Mouse (Mus musculus): ENCODE measurements around the gene Cbx2. TPM values are rescaled to one million over a fixed set of nuclear protein-coding genes. Genes with fewer than 3 reads are reported as not detected.
A peak's percentile ranks its signal among the peaks of the same experiment; 100 is the strongest.

The Cbx2 gene
- total and polyA plus RNA-seq, 3 experiments, result 0.11 TPM; not detected in 2

GRCm38 (mm10) chr11:119050361-119050760 is 27.6 kb downstream of the Cbx2 start:
- Histone ChIP-seq H3K27me3 (ENCODE audit: insufficient read depth, low read length) (no peaks in the 10 kb centered on the region), H3K4me1 (ENCODE audit: insufficient read depth, low read depth, low read length) (no peaks in the 10 kb centered on the region), H3K9me3 (replicated peaks) (peaks cover 94% of the 10 kb centered on the region), H3K36me3 (replicated peaks) (no peaks in the 10 kb centered on the region), H3K4me3 (ENCODE audit: low read depth, low read length) (no peak overlapping the region)
- DNase-seq (ENCODE audit: low spot score) (no peak), ATAC-seq (ENCODE audit: extremely low read depth, insufficient number of reproducible peaks, low FRiP score, poor library complexity, severe bottlenecking) (no peak)
- TF ChIP-seq GATA1 (IDR thresholded peaks at IDR 0.05; ENCODE audit: borderline replicate concordance, low read length), result no peak
- no peak for TF ChIP-seq TAL1 (conservative IDR thresholded peaks at IDR 0.05; ENCODE audit: low read depth, low read length)
- TF ChIP-seq GATA2 (IDR thresholded peaks at IDR 0.05; ENCODE audit: borderline replicate concordance, low read depth, low read length), result no peak
- no peak for TF ChIP-seq POLR2AphosphoS5 (IDR thresholded peaks at IDR 0.05; ENCODE audit: insufficient replicate concordance, low read depth, low read length)
- TF ChIP-seq CTCF (IDR thresholded peaks at IDR 0.05; ENCODE audit: low read depth, low read length), result no peak

- TF ChIP-seq GATA1 (IDR thresholded peaks at IDR 0.05; ENCODE audit: borderline replicate concordance, low read length), result no peak
- TF ChIP-seq TAL1 (conservative IDR thresholded peaks at IDR 0.05; ENCODE audit: low read depth, low read length), result no peak
- no peak for TF ChIP-seq CTCF (IDR thresholded peaks at IDR 0.05; ENCODE audit: low read depth, low read length)
- TF ChIP-seq GATA2 (IDR thresholded peaks at IDR 0.05; ENCODE audit: borderline replicate concordance, low read depth, low read length), result no peak
- no peak for TF ChIP-seq POLR2AphosphoS5 (IDR thresholded peaks at IDR 0.05; ENCODE audit: insufficient replicate concordance, low read depth, low read length)
Measured at GRCm38 (mm10) chr11:119051426-119051825, 28.7 kb downstream of the Cbx2 start.

GRCm38 (mm10) chr11:119051927-119052660 is 29.3 kb downstream of the Cbx2 start:
- Histone ChIP-seq H3K27me3 (ENCODE audit: insufficient read depth, low read length) (no peaks in the 10 kb centered on the region), H3K4me1 (ENCODE audit: insufficient read depth, low read depth, low read length) (no peaks in the 10 kb centered on the region), H3K9me3 (replicated peaks) (peaks cover 94% of the 10 kb centered on the region), H3K4me3 (ENCODE audit: low read depth, low read length) (peak overlapping the region; percentile 27; the same call in 1 of the 2 replicates), H3K36me3 (replicated peaks) (no peaks in the 10 kb centered on the region)
- ATAC-seq (ENCODE audit: extremely low read depth, insufficient number of reproducible peaks, low FRiP score, poor library complexity, severe bottlenecking) (no peak), DNase-seq (ENCODE audit: low spot score) (no peak)
- TF ChIP-seq TAL1 (conservative IDR thresholded peaks at IDR 0.05; ENCODE audit: low read depth, low read length), result no peak
- TF ChIP-seq CTCF (IDR thresholded peaks at IDR 0.05; ENCODE audit: low read depth, low read length), result no peak
- TF ChIP-seq GATA2 (IDR thresholded peaks at IDR 0.05; ENCODE audit: borderline replicate concordance, low read depth, low read length), result no peak

More at GRCm38 (mm10) chr11:119051426-119051825, 28.7 kb downstream of the Cbx2 start:
- no peak overlapping the region for H3K4me3 ChIP-seq (ENCODE audit: low read depth, low read length)
- DNase-seq (ENCODE audit: low spot score), result no peak
- no peak for ATAC-seq (ENCODE audit: extremely low read depth, insufficient number of reproducible peaks, low FRiP score, poor library complexity, severe bottlenecking)
- no peaks in the 10 kb centered on the region for H3K4me1 ChIP-seq (ENCODE audit: insufficient read depth, low read depth, low read length)
- H3K9me3 ChIP-seq (replicated peaks), result peaks cover 94% of the 10 kb centered on the region
- no peaks in the 10 kb centered on the region for H3K27me3 ChIP-seq (ENCODE audit: insufficient read depth, low read length)
- H3K36me3 ChIP-seq (replicated peaks), result no peaks in the 10 kb centered on the region

- H3K36me3 ChIP-seq (replicated peaks), result no peaks in the 10 kb centered on the region
- H3K27me3 ChIP-seq (ENCODE audit: insufficient read depth, low read length), result no peaks in the 10 kb centered on the region
- peak overlapping the region; percentile 27; the same call in 1 of the 2 replicates for H3K4me3 ChIP-seq (ENCODE audit: low read depth, low read length)
- DNase-seq (ENCODE audit: low spot score) (no peak), ATAC-seq (ENCODE audit: extremely low read depth, insufficient number of reproducible peaks, low FRiP score, poor library complexity, severe bottlenecking) (no peak)
- H3K4me1 ChIP-seq (ENCODE audit: insufficient read depth, low read depth, low read length), result no peaks in the 10 kb centered on the region
- peaks cover 94% of the 10 kb centered on the region for H3K9me3 ChIP-seq (replicated peaks)
- TF ChIP-seq GATA1 (IDR thresholded peaks at IDR 0.05; ENCODE audit: borderline replicate concordance, low read length), result no peak
Measured at GRCm38 (mm10) chr11:119052661-119053256, 30.0 kb downstream of the Cbx2 start.

GRCm38 (mm10) chr11:119053257-119053670 is 30.5 kb downstream of the Cbx2 start:
- DNase-seq (ENCODE audit: low spot score) (no peak), ATAC-seq (ENCODE audit: extremely low read depth, insufficient number of reproducible peaks, low FRiP score, poor library complexity, severe bottlenecking) (no peak)
- Histone ChIP-seq H3K4me3 (ENCODE audit: low read depth, low read length) (no peak overlapping the region; the same call in 1 of the 2 replicates), H3K4me1 (ENCODE audit: insufficient read depth, low read depth, low read length) (no peaks in the 10 kb centered on the region), H3K9me3 (replicated peaks) (peaks cover 95% of the 10 kb centered on the region), H3K36me3 (replicated peaks) (no peaks in the 10 kb centered on the region), H3K27me3 (ENCODE audit: insufficient read depth, low read length) (no peaks in the 10 kb centered on the region)
- no peak for TF ChIP-seq POLR2AphosphoS5 (IDR thresholded peaks at IDR 0.05; ENCODE audit: insufficient replicate concordance, low read depth, low read length)
- TF ChIP-seq GATA2 (IDR thresholded peaks at IDR 0.05; ENCODE audit: borderline replicate concordance, low read depth, low read length), result no peak
- TF ChIP-seq CTCF (IDR thresholded peaks at IDR 0.05; ENCODE audit: low read depth, low read length), result no peak
- no peak for TF ChIP-seq GATA1 (IDR thresholded peaks at IDR 0.05; ENCODE audit: borderline replicate concordance, low read length)
- TF ChIP-seq TAL1 (conservative IDR thresholded peaks at IDR 0.05; ENCODE audit: low read depth, low read length), result no peak

- ATAC-seq (ENCODE audit: extremely low read depth, insufficient number of reproducible peaks, low FRiP score, poor library complexity, severe bottlenecking) (no peak), DNase-seq (ENCODE audit: low spot score) (no peak)
- H3K9me3 ChIP-seq (replicated peaks), result peaks cover 97% of the 10 kb centered on the region
- 0 out of 2 replicates have a peak, but pooled peaks cover 2% of the 10 kb centered on the region for H3K27me3 ChIP-seq (ENCODE audit: insufficient read depth, low read length)
- H3K36me3 ChIP-seq (replicated peaks), result no peaks in the 10 kb centered on the region
- H3K4me3 ChIP-seq (ENCODE audit: low read depth, low read length), result no peak overlapping the region; the same call in 1 of the 2 replicates
- H3K4me1 ChIP-seq (ENCODE audit: insufficient read depth, low read depth, low read length), result no peaks in the 10 kb centered on the region
- TF ChIP-seq TAL1 (conservative IDR thresholded peaks at IDR 0.05; ENCODE audit: low read depth, low read length), result no peak
- TF ChIP-seq GATA1 (IDR thresholded peaks at IDR 0.05; ENCODE audit: borderline replicate concordance, low read length), result no peak
- no peak for TF ChIP-seq POLR2AphosphoS5 (IDR thresholded peaks at IDR 0.05; ENCODE audit: insufficient replicate concordance, low read depth, low read length)
Measured at GRCm38 (mm10) chr11:119053738-119054350, 31.1 kb downstream of the Cbx2 start.

Data from G1E (cell line).